Mouse (Mus musculus) lung, embryonic 14.5 days (tissue): ENCODE measurements around the gene 4930402F06Rik. TPM values are rescaled to one million over a fixed set of nuclear protein-coding genes. Genes with fewer than 3 reads are reported as not detected.

Source experiments
- ATAC-seq: fragments of 200-750 bp; cut with Nextera tagmentation; 2 replicates; pipeline ENCODE4 v1.8.0; 2017; ENCODE audit warnings: mild to moderate bottlenecking, moderate TSS enrichment, moderate library complexity; ENCODE audit not compliant: insufficient read depth
- DNase-seq: peaks from one replicate; pipeline ENCODE4 v3.0.0-alpha.2; 2015
- H3K27ac ChIP-seq: fragments of 300-500 bp; sonication (generic); 2 replicates; pipeline ENCODE4 v1.5.1; 2014; ENCODE audit warnings: low read depth, mild to moderate bottlenecking, moderate library complexity
- H3K27me3 ChIP-seq: fragments of 300-500 bp; sonication (generic); 2 replicates; pipeline ENCODE4 v1.6.1; 2014; ENCODE audit warnings: low read length, control low read depth; ENCODE audit not compliant: insufficient read depth
- H3K36me3 ChIP-seq: fragments of 300-500 bp; sonication (generic); 2 replicates; pipeline ENCODE4 v1.6.1; 2014; ENCODE audit warnings: control low read depth; ENCODE audit not compliant: insufficient read depth
- H3K4me1 ChIP-seq: fragments of 300-500 bp; sonication (generic); 2 replicates; pipeline ENCODE4 v1.6.1; 2014; ENCODE audit warnings: antibody characterized with exemption, control low read depth; ENCODE audit not compliant: insufficient read depth
- H3K4me2 ChIP-seq: fragments of 300-500 bp; sonication (generic); 2 replicates; pipeline ENCODE4 v1.6.1; 2014; ENCODE audit warnings: mild to moderate bottlenecking
- H3K4me3 ChIP-seq: fragments of 300-500 bp; sonication (generic); 2 replicates; pipeline ENCODE4 v1.5.1; 2014; ENCODE audit warnings: low read depth, low read length
- H3K9ac ChIP-seq: fragments of 300-500 bp; sonication (generic); 2 replicates; pipeline ENCODE4 v1.6.1; 2014
- H3K9me3 ChIP-seq: fragments of 300-500 bp; sonication (generic); 2 replicates; pipeline ENCODE4 v1.6.1; 2016; ENCODE audit warnings: low read depth, low read length, control low read depth
- CTCF ChIP-seq: IDR thresholded peaks from 2 replicates; pipeline ENCODE4 v1.5.1; 2016; ENCODE audit warnings: antibody characterized with exemption, low read depth
- WGBS: fragments of 180-500 bp; shearing (Covaris S2); extraction: QIAGEN DNeasy Blood & Tissue Kit; methylation state at CpG from one replicate; pipeline ENCODE4 v1.1.7; 2014; 5-methylcytosine and 5-hydroxymethylcytosine counted together
- polyA plus RNA-seq: library from polyadenylated mRNA; unstranded; fragments of >200 nt; fragmentation: Nextera tagmentation; extraction: Ambion mirVana; gene quantifications from 2 replicates; pipeline ENCODE4 v1.2.1, GENCODE M21; 2014

The 4930402F06Rik gene
- polyA plus RNA-seq, 1 experiment from 2014 or later = not detected

DNA sequence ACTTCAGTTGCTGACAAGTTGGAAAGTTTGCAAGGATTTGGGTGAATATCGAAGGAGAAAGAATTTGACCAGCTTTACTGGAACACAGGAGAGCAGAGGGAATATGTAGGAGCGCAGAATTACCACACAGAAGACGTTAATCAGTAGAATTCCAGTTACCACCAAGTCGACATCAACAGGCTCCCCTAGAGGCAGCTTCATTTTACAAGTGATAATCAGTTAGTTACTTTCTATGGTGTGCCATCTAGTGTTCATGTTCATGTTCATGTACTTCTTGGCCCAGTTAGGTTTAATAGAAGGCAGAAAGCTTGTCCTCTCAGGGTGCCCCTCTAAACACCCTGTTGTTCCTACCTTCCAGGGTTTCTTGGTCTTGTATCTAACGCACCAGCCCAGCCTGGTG lies 47.8 kb downstream of the 4930402F06Rik start:
- TF ChIP-seq CTCF = peak; percentile 76
- no peaks in the 10 kb centered on the region for H3K36me3 ChIP-seq
- no peak overlapping the region for H3K27ac ChIP-seq
- no peak overlapping the region for H3K4me2 ChIP-seq
- peak; percentile 82 for DNase-seq
- no peak overlapping the region for H3K9ac ChIP-seq
- 47% methylated on average over 5 of the region's 5 CpGs for WGBS
- no peak overlapping the region for H3K4me3 ChIP-seq
- H3K4me1 ChIP-seq = no peaks in the 10 kb centered on the region
- no peaks in the 10 kb centered on the region for H3K27me3 ChIP-seq
- ATAC-seq = peak; percentile 47; the same call in 1 of the 2 replicates
- H3K9me3 ChIP-seq = no peaks in the 10 kb centered on the region

DNA sequence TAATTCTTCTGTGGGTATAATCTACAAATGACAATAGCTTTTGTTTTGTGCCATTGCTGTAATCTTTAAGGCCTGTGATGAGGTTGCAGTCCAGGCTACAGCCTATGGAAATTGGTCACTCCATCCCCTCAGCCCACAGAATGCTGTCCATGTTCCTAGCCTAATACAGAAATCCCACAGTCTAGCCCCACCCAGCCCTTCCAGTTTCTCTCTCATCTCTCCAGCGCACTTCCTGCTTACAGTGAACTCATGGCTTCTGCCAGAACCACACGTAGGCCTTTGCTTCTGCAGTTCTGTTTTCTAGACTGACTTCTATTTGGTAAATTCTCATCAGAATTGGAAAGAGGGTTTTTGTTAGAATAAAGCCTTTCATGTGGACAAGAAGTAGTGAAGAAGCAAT lies 51.0 kb downstream of the 4930402F06Rik start:
- no peaks in the 10 kb centered on the region for H3K4me1 ChIP-seq
- H3K36me3 ChIP-seq = no peaks in the 10 kb centered on the region
- no peak overlapping the region for H3K27ac ChIP-seq
- H3K9me3 ChIP-seq = no peaks in the 10 kb centered on the region
- H3K27me3 ChIP-seq = no peaks in the 10 kb centered on the region
- no peak overlapping the region for H3K4me3 ChIP-seq
- ATAC-seq (no peak), DNase-seq (peak; percentile 27)
- WGBS = 47% methylated on average over 2 of the region's 2 CpGs
- no peak overlapping the region for H3K9ac ChIP-seq
- no peak overlapping the region for H3K4me2 ChIP-seq
- no peak for TF ChIP-seq CTCF

DNA sequence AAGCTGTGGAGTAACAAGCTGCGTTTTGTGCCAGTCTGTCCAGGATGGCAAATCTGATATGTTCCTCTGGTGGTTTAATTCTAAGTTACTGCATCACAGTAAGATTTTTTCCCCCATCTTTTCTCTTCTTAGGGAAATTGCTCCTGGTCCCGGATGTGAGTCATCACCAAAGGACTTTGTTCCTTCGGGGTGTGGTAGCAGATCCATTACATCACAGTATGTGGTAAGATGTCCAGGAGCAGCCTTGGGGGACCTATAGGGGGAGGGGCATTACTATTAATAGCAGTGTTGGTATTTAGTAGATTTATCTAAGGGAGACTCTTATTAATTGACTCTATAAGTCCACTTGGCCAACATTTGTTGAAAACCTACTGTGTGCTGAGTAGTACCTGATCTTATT lies 54.4 kb downstream of the 4930402F06Rik start:
- no peak for ATAC-seq
- Histone ChIP-seq H3K4me2 (no peak overlapping the region), H3K9me3 (no peaks in the 10 kb centered on the region), H3K4me3 (no peak overlapping the region), H3K27ac (no peak overlapping the region), H3K9ac (no peak overlapping the region), H3K36me3 (no peaks in the 10 kb centered on the region), H3K27me3 (no peaks in the 10 kb centered on the region), H3K4me1 (no peaks in the 10 kb centered on the region)
- 72% methylated on average over 3 of the region's 3 CpGs for WGBS
- TF ChIP-seq CTCF = no peak
- no peak for DNase-seq

DNA sequence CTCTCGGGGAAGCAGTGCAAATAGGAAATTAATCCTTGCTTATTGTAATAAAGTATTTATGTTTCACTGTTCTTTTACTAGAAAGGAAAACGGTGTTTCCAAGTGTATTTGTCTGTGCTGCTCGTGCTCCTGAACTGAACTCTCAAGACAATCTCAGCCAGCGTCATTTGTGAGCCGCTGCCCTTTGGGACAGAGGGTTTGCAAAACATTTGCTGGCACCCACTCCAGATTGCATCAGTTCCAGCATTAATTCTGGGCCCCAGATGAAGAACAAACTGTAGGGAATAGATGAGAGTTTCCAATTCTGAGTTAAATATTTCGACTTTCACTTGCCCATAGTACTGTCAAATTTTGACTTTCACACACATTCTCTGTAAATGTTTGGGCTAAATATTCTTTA lies 58.3 kb downstream of the 4930402F06Rik start:
- H3K4me3 ChIP-seq = no peak overlapping the region
- TF ChIP-seq CTCF = no peak
- DNase-seq (peak; percentile 36), ATAC-seq (no peak)
- no peak overlapping the region for H3K27ac ChIP-seq
- no peak overlapping the region for H3K9ac ChIP-seq
- H3K27me3 ChIP-seq = 0 out of 2 replicates have a peak, but pooled peaks cover 3% of the 10 kb centered on the region
- no peaks in the 10 kb centered on the region for H3K9me3 ChIP-seq
- 58% methylated on average over 6 of the region's 6 CpGs for WGBS
- no peaks in the 10 kb centered on the region for H3K4me1 ChIP-seq
- H3K4me2 ChIP-seq = no peak overlapping the region
- no peaks in the 10 kb centered on the region for H3K36me3 ChIP-seq

DNA sequence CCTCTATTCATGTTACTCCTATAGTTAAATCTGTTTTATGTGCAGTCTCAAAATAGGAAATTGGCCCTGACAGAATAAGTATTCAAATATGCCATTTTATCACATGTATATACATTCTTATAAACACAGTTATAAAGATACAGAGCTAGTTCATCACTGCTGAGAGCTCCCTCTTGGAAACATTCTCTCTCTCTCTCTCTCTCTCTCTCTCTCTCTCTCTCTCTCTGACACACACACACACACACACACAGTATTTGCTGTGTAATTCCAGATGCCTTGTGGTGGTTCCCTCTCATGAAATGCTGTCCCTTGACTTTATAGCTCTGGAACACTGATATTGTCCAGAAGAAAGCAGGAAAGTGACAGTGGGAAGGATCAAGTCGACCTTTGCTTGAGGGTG lies 58.9 kb downstream of the 4930402F06Rik start:
- 70% methylated on average over 1 of the region's 1 CpGs for WGBS
- ATAC-seq = no peak

DNA sequence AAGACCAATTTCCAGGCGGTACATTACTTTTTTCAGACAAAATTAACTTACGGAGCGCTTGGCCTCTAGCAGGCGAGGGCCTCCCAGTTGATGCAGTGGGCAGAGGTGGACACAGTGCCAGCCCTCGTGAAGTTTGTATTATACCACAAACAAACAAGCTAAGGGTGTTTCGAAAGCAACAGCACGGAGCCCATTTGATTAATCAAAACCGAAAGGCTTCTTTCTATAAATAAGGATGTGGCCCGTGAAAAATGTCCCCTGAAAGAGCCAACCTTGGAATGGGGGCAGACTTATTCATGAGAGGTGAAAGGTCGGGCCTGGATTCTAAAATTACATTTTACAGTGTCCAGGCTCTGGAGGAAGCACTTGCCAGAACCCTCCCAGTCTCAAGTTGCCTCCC lies 59.6 kb downstream of the 4930402F06Rik start:
- no peak; the same call in 1 of the 2 replicates for ATAC-seq

More for the DNA sequence above, 58.9 kb downstream of the 4930402F06Rik start:
- H3K4me3 ChIP-seq = no peak overlapping the region
- H3K9ac ChIP-seq = no peak overlapping the region
- no peaks in the 10 kb centered on the region for H3K36me3 ChIP-seq
- no peaks in the 10 kb centered on the region for H3K4me1 ChIP-seq
- DNase-seq = no peak
- H3K27me3 ChIP-seq = 0 out of 2 replicates have a peak, but pooled peaks cover 3% of the 10 kb centered on the region
- H3K27ac ChIP-seq = no peak overlapping the region
- no peak overlapping the region for H3K4me2 ChIP-seq
- TF ChIP-seq CTCF = no peak
- no peaks in the 10 kb centered on the region for H3K9me3 ChIP-seq

DNA sequence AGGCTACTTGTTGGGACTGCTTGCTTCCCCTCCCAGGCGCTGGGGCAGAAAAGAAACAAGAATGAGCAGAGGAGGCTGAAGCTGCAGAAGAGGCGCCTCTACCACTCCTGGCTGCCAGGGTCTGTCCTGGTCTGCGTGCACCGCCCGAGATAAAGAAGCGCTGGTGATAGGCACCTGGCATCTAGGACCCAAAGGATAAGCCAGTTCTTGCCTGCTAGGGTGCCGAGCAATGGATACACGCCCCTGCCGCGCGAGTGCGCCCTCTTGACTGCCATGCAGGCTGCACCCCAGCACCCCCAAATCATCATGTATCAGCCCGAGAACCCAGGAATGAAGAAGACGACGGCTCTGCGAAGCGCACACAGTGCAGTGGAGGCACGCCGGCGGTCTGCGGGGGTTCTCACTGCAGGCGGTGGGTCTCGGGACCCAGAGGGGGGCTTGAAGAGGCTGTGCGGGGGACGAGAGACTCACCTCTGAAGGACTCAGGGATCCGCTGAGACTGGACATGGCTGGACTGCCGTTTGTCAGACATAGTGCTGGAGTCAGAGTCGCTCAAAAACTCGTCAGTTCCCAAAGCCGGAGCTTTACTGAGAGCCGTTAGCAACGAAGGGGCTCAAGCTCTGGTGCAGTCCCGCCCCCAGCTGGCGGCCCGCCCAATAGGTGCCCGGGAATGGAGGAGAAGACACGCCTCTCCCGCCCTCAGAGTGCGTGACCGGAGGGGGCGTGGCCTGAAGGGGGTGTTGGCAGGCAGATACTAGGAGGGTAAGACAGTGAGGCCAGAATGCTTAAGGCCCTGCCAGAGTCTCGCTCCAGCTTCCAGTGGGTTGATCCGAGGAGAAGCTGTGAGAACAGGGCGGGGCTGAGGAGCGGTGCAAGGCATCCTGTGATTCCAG lies 60.3 kb downstream of the 4930402F06Rik start, which contains the start of gene Stom:
Stom (minus strand) TSS at position 589 of the 893 bp plus-strand sequence.
- Histone ChIP-seq H3K4me1 (no peaks in the 10 kb centered on the region), H3K27me3 (0 out of 2 replicates have a peak, but pooled peaks cover 3% of the 10 kb centered on the region), H3K36me3 (no peaks in the 10 kb centered on the region), H3K9ac (peak within 1 kb of the TSS; percentile 82), H3K4me2 (peak within 1 kb of the TSS; percentile 98), H3K9me3 (no peaks in the 10 kb centered on the region), H3K27ac (peak within 1 kb of the TSS; percentile 88), H3K4me3 (peak within 1 kb of the TSS; percentile 71)
- ATAC-seq (peak; percentile 99), DNase-seq (peak; percentile 100)
- TF ChIP-seq CTCF = 0 out of 2 replicates have a peak, but pooled peaks have one; percentile 1
- WGBS = under 1% methylated on average over 45 of the region's 45 CpGs

More for the DNA sequence above, 59.6 kb downstream of the 4930402F06Rik start:
- peak; percentile 30 for DNase-seq
- Histone ChIP-seq H3K4me2 (peak overlapping the region; percentile 98), H3K9ac (peak overlapping the region; percentile 50), H3K27me3 (0 out of 2 replicates have a peak, but pooled peaks cover 3% of the 10 kb centered on the region), H3K27ac (peak overlapping the region; percentile 88), H3K4me3 (peak overlapping the region; percentile 71), H3K9me3 (no peaks in the 10 kb centered on the region), H3K4me1 (no peaks in the 10 kb centered on the region), H3K36me3 (no peaks in the 10 kb centered on the region)
- no peak for TF ChIP-seq CTCF
- WGBS = 38% methylated on average over 10 of the region's 10 CpGs
